Mouse (Mus musculus): ENCODE results near the gene Klhl5.
"Not testable (repeated sequence)": the region's sequence is repeated elsewhere in the genome, so short reads cannot be mapped to it uniquely, and the experiment has no call there.

The Klhl5 gene

DNA sequence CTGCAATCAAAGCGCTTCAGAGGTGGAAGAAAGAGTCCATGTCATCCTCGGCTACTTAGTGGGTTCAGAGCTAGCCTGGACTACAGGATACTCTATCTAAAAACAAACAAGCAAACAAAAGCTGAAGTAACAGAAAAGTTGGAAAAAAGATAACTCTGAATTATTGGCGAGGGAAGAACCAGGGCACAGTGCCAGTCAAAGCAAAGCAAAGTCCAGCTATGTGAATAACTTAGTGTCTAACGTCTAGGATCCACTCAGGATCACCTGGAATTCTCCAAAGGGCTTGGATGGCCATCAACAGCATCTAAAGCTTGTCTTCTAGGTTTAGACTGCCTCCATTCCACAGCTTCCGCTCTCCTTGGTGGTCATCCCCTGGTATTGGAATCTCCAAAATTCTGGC lies 9.9 kb upstream of the Klhl5 start:
- in situ Hi-C loops (cut with MseI, MboI), result no loop called here

DNA sequence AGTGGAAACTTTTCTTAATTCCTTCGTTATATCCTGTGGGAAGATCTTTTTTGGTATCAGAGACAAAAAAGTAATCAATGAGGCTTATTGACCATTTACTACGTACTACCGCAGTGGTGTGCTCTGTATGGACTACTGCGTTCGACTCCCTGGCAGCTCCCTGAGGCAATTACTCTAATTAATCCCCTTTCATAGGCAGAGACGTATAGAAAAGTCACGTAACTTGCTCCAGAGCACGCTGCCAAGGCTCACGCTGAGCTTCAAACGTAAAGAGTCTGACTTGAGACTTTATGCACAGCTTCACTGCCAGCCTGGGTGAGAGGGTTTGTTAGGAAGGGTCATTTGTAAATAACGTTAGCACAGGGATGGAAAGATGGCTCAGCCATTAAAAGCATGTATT lies 7.3 kb upstream of the Klhl5 start:
- in situ Hi-C loops (cut with MseI, MboI), result no loop called here

DNA sequence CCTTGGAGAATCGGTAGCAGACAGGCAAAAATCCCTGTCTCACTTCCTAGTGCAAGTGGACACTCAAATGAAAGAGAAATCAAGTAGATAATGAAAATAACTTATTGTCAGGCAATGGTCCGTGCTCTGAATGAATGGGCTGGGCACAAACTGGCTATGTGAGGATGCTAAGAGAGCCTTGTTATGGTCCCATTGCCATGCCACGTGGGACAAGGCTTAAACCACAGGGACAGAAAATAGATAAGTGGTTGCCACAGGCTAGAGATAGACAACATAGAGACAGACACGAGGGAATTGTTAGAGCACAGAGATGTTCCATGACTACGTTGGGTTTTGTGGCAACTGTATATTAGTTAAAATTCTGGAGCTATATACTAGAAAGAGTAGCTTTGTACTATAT lies 6.1 kb upstream of the Klhl5 start:
- in situ Hi-C loops (cut with MseI, MboI), result no loop called here

DNA sequence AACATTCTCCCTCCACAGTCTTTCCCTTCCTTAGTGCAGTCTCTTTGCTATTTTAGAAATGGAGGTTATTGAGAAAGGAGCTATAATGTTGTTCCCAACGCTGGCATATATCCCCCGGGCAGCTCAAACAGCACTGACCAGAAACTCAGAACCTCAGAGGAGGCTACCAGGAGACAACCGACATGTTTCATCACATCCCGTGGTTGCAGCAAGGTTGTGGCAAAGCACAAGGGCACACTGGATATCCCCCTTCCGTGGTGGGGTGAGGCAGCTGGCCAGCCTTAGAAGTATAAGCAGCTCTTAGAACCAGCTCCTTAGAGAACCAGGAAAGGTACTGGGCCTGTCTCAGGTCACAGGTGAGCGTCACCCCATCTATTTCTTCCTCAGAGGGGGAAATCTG lies 5.7 kb upstream of the Klhl5 start:
- in situ Hi-C loops (cut with MseI, MboI), result no loop called here

DNA sequence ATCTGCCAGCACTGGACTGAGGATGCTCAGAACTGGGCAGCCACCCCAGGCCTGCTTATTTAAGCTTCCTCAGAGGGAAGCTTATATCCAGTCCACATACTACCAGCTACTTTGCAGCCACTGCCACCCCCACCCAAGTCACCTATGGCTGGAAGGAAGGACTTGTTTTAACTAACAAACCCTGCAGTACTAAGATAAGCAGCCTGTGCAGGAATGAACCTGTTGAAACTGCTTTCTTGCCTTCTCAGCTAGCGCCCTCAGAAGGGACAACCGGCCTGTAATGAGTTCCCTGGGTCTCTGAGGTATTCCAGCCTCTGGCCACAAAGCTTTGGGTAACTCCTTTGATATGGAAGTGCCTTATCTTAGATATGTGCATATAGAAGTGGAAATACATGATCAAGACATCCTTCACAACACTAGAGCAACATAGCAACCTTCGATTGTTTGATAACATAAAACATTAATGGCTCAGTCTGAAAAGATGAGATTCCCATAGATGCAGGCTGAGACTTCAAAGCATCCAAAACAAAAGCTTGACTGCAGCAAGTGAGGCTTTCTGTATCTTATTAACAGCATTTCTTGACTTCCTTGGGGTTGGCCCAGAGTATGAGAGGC lies 5.2 kb upstream of the Klhl5 start:
- in situ Hi-C loops (cut with MseI, MboI), result no loop called here

DNA sequence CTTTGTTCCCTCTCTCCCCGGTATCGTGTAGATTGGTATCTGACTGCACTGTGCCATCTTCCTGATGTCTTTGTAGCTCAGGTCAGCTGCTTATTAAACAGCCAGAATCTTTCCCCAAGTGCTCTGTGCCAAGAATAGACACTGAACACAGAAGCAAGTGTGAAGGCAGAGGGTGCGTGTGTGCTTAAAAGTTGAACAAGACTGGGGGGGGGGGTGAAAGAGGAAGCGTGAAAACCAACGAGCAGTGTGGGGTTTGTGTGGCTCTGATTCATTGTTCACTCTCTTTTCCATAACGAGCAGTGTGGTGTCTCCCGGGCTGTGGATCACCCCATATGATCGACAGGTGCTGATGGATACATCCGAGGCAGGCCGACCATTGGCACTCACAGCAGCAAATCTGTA lies 4.7 kb upstream of the Klhl5 start:
- in situ Hi-C loops (cut with MseI, MboI), result no loop called here

DNA sequence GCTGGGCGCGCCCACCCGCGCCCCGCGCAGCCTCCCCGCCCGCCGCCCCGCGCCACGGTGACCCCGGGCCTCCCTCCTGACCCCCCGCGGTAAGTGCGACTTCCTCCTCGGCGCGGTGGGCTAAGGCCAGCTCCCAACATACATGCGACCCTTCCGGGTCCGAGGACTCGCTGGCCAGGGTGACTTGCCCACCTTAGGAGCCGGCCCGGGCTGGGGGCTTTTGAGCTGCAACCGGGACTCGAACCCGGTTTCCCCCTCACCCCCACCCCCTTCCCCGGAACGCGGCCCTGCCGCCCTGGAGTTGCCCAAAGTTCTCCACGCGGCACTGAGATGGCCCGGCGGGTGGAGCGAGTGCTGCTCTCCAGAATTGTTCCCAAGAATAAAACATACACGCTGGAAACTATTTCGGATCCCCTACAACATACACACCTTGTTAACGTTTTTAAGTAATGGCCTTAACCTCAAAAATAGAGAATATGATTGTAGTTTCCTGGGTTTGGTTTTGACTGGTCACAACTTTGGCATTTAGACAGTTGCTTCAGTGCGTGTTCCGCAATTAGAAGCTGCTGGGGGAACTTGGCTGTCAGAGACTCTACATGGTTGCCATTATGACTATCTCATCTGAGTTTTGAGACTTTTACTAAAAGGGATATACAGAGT lies 564 bp downstream of the Klhl5 start:
- in situ Hi-C loops (cut with MseI, MboI), result no loop called here

DNA sequence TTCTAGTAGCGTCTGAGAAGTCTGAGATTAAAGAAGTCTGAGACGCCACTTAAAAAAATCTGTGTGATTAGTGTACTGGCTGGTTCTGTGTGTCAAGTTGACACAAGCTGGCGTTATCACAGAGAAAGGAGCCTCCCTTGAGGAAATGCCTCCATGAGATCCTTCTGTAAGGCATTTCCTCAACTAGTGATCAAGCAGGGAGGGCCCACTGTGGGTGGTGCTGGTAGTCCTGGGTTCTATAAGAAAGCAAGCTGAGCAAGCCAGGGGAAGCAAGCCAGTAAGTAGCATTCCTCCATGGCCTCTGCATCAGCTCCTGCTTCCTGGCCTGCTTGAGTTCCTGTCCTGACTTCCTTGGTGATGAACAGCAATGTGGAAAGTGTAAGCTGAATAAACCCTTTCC lies 4.9 kb downstream of the Klhl5 start:
- in situ Hi-C loops (cut with MseI, MboI), result not testable (repeated sequence)

DNA sequence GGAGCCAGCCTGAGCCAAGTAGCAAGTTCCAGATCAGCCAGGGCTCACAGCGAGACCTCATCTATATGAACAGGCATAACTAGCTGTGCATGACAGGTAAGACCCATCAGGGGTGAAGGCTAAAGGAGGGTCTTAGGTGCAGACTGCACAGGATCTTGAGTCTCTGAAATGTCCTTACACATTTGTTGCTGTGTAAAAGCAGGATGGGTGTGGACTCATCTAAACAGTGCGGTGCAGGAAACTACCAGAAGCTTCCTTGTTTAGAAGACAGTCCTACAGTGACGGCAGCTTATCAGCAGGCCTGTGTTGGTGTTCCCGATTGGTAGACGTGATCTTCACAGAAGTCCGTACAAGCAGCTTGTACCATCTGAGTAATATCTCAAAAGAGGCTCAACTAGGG lies 6.0 kb downstream of the Klhl5 start:
- in situ Hi-C loops (cut with MseI, MboI), result no loop called here

DNA sequence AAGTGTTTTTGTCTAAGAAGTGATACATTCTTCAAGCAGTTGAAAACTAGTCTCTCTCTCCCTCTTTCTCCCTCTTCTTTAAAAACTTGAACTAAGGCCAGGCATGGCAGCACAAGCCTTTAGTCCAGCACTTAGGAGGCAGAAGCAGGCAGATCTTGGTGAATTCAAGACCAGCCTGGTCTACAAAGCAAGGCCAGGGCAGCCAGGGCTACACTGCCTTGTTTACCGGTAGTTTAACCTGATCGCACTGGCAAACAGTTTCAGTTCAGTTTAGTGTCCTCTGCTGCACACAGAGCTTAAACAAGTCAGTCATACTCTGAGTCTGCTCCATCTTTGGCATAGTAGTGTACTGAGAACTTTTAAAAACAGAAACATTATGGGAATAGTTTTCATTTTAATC lies 9.4 kb downstream of the Klhl5 start:
- in situ Hi-C loops (cut with MseI, MboI), result no loop called here

DNA sequence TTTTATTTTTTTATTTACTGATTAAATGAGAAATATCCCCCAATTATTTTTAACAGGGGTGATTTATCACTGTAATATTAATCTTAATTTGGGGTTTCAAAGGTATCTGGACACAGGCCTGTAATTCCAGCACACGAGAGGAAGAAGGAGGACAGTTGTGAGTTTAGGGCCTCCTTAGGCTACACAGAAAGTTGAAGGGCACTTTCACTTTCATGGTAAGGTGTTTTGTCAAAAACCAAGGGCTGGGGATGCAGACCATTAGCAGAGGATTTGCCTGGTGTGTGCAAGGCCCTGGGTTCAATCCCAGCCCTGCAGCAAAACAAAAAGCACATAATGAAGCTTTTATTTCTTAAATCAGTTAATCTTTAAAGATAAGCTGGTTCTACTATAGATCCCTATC lies 12.2 kb downstream of the Klhl5 start:
- in situ Hi-C loops (cut with MseI, MboI), result no loop called here

DNA sequence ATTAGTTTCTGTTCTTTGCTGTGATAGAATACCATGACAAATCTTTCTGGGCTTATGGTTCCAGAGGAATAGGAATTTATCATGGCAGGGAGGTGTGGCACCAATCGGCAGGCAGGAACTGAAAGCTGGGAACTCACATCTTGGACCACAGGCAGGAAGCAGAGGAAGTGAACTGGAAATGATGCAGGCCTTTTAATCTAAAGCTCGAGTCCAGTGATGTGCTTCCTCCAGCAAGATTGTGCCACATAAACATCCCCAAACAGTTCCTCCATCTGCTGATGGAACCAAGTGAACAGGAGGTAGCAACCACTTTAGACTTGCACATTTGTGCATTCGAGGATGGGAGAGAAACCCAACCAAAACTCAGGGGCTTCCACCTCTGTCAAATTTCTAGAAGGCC lies 12.6 kb downstream of the Klhl5 start:
- in situ Hi-C loops (cut with MseI, MboI), result no loop called here

DNA sequence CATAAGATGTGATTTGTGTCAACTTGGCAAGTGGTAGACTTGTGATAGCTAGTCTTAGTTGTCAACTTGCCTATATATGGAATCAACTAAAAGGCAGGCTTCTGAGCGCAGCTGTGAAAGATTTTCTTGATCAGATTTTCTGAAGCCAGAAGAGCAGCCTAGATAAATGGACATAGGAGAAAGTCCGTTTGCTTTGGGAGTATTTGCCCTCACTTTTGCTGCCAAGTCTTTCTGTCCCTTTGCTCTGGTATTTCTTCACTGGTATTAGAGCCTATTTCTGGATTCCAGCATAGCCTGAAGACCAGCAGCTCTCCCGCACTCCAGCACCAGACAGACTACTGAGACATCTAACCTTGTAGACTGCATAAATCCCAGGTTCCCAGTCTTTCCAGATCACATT lies 15.3 kb downstream of the Klhl5 start:
- in situ Hi-C loops (cut with MseI, MboI), result no loop called here

DNA sequence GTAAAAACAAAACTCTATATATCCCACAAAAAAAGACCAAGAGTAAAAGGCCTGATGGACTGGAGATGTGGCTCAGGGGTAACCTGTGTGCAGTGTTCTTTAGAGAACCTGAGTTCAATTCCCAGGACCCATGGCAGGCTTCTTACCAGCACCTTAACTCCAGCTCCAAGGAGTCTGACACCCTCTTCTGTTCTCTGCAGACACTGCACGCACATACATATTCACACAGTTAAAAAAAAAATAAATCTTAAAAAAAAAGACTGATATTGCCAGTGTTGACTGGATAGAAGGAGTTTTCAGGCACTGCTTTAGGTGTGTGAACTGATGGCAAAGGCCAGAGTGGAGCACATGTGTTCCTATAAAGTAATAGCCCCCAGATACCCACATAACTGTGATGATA lies 18.8 kb downstream of the Klhl5 start:
- in situ Hi-C loops (cut with MseI, MboI), result no loop called here

DNA sequence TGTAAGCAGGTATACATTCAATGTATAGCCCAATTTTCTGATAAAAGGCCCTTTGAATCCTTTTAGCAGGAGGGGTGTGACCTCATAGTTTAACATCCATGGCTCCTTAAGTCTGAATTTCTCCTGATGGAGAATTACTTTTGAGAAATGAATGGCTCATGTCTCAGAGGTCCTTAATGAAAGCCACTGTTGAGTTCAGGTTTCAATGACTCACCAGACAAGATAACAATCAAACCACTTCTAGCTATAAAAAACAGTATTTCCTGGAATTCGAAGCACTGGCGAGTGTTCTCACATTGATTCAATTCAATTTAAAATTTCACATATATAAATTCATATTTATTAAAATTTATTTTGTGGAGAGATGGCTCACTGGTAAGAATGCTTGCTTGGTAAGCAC lies 21.1 kb downstream of the Klhl5 start:
- in situ Hi-C loops (cut with MseI, MboI), result no loop called here

DNA sequence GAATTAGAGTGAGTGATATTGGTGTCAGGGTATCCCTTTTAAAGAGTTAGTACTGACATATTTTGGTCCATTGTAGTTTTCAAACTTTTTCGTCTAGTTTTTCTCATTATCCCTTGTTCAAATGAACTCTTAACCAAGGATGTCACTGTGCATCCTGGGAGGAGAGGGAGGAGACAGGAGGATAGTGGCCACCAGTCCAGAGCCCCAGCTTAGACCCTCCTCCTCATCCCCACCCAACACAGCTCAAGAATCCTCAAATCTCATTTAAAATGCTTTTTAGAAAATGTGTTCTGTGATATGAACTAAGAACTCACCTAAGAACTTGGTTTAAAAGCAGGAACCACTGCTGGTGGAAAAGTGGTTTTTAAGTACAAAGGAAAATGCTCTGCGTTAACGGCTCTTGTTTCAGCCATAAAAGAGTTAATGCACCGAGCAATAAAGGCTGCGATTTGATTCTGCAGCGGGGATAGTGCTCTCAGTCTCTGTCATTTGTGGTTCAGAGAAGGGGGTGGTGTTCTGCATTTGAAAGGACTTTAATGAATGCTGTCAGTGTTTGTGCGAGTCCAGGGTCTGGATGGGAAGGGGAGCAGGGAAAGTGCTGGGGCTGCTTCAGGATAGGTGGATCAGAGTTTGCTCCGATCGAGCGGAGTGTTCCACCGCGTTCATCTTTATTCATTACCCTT lies 23.3 kb downstream of the Klhl5 start:
- in situ Hi-C loops (cut with MseI, MboI), result no loop called here

DNA sequence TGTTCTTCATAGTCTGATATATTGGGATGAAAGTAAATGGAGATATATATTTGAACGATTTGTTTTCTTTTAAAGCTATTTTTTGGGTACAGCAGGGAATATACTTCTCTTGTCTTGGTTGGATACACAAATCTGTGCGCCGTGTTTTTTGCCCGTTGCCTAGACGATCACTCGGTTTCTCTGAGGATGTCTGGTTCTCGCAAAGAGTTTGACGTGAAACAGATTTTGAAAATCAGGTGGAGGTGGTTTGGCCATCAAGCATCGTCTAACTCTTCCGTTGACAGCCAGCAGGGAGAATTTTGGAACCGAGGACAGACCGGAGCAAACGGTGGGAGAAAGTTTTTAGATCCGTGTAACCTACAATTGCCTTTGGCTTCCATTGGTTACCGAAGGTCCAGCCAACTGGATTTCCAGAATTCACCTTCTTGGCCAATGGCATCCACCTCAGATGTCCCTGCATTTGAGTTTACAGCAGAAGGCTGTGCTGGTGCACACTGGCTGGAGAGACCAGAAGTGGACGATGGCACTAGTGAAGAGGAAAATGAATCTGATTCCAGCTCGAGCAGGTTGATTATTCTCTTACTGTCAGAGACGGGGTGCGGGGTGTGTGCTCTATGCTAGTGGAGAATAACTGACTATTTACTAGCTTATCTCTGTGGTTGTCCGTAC lies 24.0 kb downstream of the Klhl5 start:
- in situ Hi-C loops (cut with MseI, MboI), result no loop called here

DNA sequence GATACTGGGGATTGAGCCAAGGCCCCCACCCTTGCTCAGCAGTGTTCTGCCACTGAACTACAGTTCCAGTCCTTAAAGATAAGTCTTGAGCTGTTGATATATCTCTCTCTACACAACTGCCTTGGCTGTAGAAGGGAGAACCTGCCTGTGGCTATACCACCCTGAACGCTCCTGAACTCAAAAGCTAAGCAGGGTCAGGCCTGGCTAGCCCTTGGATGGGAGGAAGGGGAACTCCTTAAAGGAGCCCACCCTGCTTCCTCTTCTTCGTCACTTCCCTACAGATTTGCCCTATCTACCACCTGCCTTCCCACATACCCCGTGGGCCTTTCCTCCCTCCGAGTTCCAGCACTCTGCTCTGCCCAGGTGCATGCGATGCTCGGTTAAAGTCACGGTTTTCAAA lies 28.8 kb downstream of the Klhl5 start:
- in situ Hi-C loops (cut with MseI, MboI), result no loop called here

DNA sequence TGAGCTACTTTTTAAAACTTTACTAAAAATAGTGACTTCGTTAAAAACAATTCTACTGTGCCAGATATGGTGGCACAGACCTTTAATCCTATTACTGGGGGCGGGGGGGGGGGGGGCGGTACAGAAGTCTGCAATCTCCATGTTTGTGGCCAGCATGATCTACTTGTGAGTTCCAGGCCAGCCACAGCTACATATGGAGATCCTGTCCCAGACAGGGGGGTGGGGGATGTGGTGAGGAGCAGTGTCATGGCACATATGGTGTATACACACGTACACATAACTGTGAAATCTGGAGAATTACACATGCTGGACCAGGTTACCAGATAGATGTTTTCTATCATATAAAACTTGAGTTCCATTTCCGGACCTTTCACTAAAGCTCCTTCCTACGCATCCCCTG lies 29.7 kb downstream of the Klhl5 start:
- in situ Hi-C loops (cut with MseI, MboI), result no loop called here

DNA sequence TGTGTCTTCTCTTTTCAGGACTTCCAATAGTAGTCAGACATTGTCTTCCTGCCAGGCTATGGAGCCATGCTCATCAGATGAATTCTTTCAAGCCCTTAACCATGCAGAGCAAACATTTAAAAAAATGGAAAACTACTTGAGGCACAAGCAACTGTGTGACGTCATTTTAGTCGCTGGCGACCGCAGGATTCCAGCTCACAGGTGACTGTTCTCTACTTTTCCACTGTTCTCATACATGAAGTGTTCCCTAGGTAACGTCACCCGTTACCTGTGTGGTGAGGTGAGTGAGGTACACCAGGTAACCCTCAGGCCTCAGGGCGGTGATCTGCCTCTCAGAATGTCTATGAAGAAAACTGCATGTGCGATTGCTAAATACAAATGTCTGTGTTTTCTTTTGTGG lies 33.9 kb downstream of the Klhl5 start:
- in situ Hi-C loops (cut with MseI, MboI), result no loop called here

DNA sequence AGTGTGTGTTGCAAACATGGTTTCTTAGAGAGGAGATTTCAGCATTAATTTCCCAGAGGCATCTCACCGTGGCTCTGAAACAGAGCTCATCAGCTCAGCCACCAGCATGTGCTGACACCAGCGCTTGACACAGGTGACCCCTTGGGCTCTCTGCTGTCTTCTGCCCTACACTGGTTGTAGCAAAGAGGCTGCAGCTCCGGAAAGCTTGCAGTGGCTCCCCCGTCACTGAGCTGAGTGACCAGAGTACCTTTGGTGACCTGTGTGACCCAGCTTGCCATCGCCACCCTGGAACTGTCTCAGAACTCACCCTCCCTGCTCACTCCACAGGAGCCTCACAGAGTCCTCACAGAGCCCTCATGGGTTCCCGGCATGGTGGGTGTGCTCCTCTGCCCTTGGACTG lies 34.9 kb downstream of the Klhl5 start:
- in situ Hi-C loops (cut with MseI, MboI), result no loop called here

DNA sequence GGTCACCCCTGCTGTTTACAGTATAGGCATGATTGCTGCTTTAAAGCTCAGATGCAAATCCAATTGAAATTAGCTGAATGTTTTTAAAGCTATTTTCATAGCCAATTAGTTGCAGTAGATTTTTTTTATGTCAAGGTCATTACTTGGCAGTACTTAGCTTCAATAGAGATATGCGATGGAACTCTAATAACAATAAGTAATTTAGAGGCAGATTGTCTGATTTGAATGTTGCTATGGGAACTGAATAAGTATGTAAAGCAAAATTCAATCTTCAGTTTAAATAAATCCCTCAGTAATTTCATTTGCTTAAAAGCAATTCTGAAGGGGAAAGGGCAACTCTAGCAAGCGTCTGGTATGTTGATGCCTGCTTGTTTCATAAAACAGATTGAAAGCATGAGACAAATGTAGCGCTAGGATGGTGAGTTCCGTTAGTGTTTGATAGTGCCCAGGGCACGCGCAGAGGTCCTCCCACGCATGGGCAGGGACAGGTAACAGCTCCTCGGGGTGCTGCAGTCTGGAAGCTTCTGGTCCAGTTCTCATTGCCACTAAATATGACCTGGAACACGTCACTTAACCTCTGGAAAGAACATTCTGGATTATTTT lies 38.3 kb downstream of the Klhl5 start:
- in situ Hi-C loops (cut with MseI, MboI), result no loop called here

DNA sequence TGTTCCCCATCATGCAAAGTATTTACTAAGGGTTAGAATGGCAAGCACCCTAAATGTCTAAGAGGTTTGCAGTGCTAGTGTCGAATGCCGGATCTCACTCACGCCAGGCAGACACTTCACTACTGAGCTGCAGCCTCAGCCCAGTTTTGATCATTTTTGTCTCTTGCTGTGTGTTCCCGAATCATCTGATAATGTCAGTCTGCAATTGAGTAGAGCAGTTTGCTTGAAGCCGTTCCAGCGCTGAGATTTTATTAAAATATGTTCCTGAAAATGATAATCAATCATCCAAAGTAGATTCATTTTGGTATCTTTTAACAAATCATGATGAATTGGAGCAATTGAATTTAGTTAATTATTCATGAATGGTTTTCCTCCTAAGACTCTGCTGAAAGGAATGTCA lies 39.4 kb downstream of the Klhl5 start:
- in situ Hi-C loops (cut with MseI, MboI), result no loop called here
